Mouse (Mus musculus) gastrocnemius, adult 18-20 months (tissue): ENCODE results near the gene Ebi3. TPM values are rescaled to one million over a fixed set of nuclear protein-coding genes. Genes with fewer than 3 reads are reported as not detected.

ENCODE experiments used
- DNase-seq: peaks from one replicate; pipeline ENCODE4 v3.0.0; 2021; ENCODE audit warnings: low spot score
- total RNA-seq, 2 experiments: library from RNA; stranded (reverse); gene quantifications; 2 replicates each; pipeline ENCODE4 v1.2.3; 2021

Gene Ebi3
- total RNA-seq, 2 experiments from 2014 or later: 0.27 to 0.38 TPM

DNA sequence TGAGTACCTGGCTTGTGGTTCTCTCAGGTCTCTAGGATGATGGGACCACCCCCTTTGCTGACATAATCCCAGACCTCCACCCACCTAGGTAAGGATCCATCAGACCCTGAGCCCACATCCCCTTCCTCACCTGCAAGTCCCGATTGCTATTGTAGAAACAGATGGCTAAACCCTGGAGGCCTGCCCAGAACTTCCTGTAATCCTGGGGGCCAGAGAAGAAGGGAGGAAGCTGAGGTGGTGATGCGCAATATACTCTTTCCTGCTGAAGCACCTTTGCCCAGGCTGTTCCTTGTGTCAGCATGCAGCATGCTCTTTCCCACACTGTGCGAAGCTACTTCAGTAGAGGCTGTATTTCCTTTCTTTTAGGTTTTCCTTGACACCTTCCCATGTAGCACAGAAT lies 50.6 kb downstream of the Ebi3 start:
- no peak for DNase-seq

DNA sequence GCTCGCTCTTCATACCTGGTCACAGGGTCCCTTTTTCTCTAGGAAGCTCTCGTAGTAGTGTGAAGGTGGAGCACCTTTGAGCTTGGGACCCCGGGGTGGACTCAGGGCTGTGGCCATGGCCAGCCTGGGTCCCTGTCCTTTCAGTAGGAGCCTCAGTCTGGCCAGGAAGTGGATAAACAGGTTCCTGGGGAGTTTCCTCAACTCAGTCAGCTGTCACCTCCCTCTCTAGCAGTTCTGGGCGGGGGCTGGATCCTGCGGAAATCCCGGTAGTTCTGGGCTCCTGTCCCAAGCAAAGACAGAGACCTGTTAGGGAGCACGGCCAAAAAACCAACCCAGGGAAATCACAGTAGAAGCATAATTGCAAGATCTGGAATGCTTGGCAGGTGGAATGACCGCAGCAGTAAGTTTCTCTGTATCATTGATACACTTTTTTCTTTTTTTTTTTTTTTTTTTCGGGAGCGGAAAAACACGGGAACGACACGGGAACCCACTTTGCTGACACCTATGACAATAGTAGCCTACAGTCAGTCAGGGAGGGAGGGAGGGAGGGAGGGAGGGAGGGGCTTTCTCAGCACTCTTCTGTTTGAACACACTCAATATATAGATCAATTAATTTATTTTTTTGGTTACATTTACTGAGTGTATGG lies 53.1 kb downstream of the Ebi3 start, which contains the start of the genes Stap2 and Mpnd:
Gene Stap2, minus strand, starts transcription at position 170 of the 647 bp plus-strand sequence.
Gene Mpnd, plus strand, starts transcription at position 297 of the 647 bp plus-strand sequence.
- no peak for DNase-seq

Other genes starting within 250 kb of the Ebi3 start
- gene Pot1b, start 240.0 kb upstream of the Ebi3 start, total RNA-seq: 1 to 10 TPM in 1 of 2 experiments, under 1 TPM in 1; 0.80 to 1.1 TPM
- gene Adgre4, start 202.7 kb upstream of the Ebi3 start, total RNA-seq: under 1 TPM; 0.09 to 0.12 TPM
- 1 to 10 TPM; 3.8 to 4.0 TPM for gene Zfp119a, start 73.7 kb upstream of the Ebi3 start, total RNA-seq
- 1 to 10 TPM; 4.0 TPM for gene Zfp959, start 60.5 kb upstream of the Ebi3 start, total RNA-seq
- 1 to 10 TPM; 3.0 to 3.2 TPM for gene Zfp119b, start 3.1 kb upstream of the Ebi3 start, total RNA-seq
- 1 to 10 TPM; 7.4 to 8.0 TPM for gene Yju2, start 6.5 kb downstream of the Ebi3 start, total RNA-seq
- gene Shd, start 17.8 kb downstream of the Ebi3 start, total RNA-seq: under 1 TPM in 1 of 2 experiments, not detected in 1; 0.34 TPM
- not detected for gene Fsd1, start 33.9 kb downstream of the Ebi3 start, total RNA-seq
- 1 to 10 TPM; 1.9 to 3.2 TPM for gene Stap2, start 52.9 kb downstream of the Ebi3 start, total RNA-seq
- gene Mpnd, start 53.1 kb downstream of the Ebi3 start, total RNA-seq: 10 to 100 TPM; 34.6 to 35.4 TPM
- 1 to 10 TPM; 7.7 to 7.9 TPM for gene Sh3gl1, start 84.0 kb downstream of the Ebi3 start, total RNA-seq
- under 1 TPM; 0.46 to 0.95 TPM for gene Chaf1a, start 87.8 kb downstream of the Ebi3 start, total RNA-seq
- 10 to 100 TPM; 62.9 to 69.0 TPM for gene Ubxn6, start 122.4 kb downstream of the Ebi3 start, total RNA-seq
- 10 to 100 TPM; 23.2 to 25.5 TPM for gene Hdgfl2, start 127.0 kb downstream of the Ebi3 start, total RNA-seq
- gene Plin4, start 157.2 kb downstream of the Ebi3 start, total RNA-seq: 100 to 1,000 TPM; 142 to 235 TPM
- 10 to 100 TPM; 22.5 to 29.0 TPM for gene Plin5, start 165.0 kb downstream of the Ebi3 start, total RNA-seq
- gene Lrg1, start 169.4 kb downstream of the Ebi3 start, total RNA-seq: 10 to 100 TPM; 11.4 to 23.0 TPM
- gene Sema6b, start 187.7 kb downstream of the Ebi3 start, total RNA-seq: 1 to 10 TPM; 1.5 to 3.7 TPM
- under 1 TPM; 0.21 to 0.25 TPM for gene Tnfaip8l1, start 209.8 kb downstream of the Ebi3 start, total RNA-seq
- gene Mydgf, start 231.3 kb downstream of the Ebi3 start, total RNA-seq: 10 to 100 TPM; 17.1 to 17.5 TPM